Mouse (Mus musculus) left cerebral cortex, postnatal 10 days (tissue): Measurements from ENCODE around the gene Nxf2. TPM values are rescaled to one million over a fixed set of nuclear protein-coding genes. Genes with fewer than 3 reads are reported as not detected.
"Not testable (repeated sequence)": the region's sequence is repeated elsewhere in the genome, so short reads cannot be mapped to it uniquely, and the experiment has no call there.

ENCODE experiments used
- DNase-seq, 2 experiments: peaks; one replicate each; pipeline ENCODE4 v3.0.0; 2021 to 2022; ENCODE audit warnings: low spot score in 2 of 2, mixed read lengths in 1 of 2; ENCODE audit errors: extremely low spot score in 1 of 2
- intact Hi-C: fragments of 180-260 bp; cut with DNase I; formaldehyde crosslinking; loops from one replicate; pipeline ENCODE4 v1.15.1; 2025
- total RNA-seq, 2 experiments: library from RNA; stranded (reverse); gene quantifications; 2 replicates each; pipeline ENCODE4 v1.2.3; 2021

The Nxf2 gene
- under 1 TPM; 0.19 to 0.22 TPM for total RNA-seq

DNA sequence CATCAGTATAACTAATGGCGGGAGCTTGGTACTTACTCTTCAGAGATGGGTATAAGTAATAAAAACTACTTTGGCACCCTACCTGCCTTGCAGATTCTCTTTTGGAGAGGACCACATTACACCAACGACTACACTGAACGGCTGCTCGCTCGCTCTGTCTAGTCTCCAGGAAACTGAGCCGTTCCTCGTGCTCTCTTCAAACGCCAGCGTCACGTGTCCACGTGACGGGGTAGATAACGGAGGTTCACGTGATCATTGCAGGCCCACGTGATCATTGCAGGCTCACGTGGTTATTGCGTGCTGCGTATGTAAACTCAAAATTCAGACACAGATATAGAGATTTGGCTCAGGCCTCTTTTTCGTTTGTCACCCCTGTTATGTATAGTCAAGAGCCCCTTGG is at the start of gene Nxf2:
Nxf2 (minus strand) TSS at position 209 of the 400 bp plus-strand sequence.
- no peak for DNase-seq
- intact Hi-C loops = no loop called here

DNA sequence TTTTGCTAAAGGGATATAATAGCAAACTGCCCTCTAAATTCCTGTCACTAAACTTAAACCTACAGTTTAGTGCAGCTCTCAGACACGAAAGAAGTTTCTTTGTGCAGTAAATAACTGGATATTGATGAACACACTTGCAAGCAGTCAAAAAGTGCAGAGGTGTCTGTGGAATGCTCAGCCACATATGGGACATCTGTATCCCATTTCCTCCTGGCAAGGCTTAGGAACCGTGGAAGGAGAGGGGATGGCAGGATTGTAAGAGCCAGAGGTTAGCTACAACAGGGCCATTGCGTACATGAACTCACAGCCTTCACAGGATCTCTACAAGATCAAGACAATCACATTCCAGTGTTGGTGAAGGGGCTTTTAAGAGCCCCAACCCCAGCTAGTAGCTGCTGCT is 46.8 kb upstream of the Nxf2 start:
- intact Hi-C loops = no loop called here

DNA sequence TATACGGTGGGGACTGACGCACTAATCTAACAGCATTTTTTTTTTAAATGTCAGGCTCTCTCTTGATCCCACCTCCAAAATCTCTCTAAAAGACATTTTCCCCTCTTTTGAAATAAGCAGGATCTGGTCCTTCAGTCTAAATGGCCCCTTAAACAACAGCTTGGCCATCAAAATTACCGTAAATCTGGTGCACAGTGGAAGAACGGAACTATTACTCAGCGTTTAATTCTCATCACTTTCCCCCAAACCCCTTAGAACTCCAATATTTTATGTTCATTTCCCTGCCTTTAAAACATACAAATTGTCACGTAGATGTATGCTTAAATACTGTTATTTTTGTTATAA is 44.9 kb upstream of the Nxf2 start:
- DNase-seq = no peak
- intact Hi-C loops = no loop called here

More for the DNA sequence above, 46.8 kb upstream of the Nxf2 start:
- no peak for DNase-seq

DNA sequence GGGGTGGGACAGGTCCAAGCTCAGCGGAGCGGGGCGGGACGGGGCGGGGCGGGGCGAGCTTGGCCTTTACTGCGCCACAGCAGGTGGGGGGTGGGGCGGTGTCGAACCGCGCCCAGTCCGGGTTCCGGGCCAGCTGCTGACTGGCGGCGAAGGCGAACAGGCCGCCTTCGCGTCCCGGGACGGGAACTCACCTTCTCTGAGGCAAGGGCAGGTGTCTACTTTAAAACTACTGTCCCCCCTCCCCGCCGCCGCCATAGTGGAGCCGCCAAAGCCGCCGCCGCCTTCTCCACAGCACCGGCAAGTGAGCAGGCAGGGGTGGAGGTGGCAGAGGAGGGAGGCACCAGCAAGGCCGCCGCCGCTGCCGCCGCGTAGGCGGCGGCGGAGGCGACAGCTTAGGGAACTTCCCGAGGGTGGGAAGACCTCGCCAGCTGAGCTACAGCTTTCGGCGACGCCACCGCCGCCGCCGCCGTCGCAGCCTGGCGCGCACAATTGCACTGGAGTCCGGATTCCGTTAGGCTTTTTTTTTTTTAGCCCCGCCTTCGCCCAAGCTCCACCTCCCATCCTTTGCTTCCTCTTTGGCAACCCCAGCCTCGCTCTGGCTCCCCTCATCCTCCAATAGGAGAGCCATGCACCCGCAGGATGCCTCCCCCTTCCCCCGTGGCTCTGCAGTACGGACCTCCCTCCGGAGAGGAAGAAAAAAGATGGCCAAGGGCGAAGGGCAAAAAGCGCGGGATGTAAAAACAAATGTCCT is 44.3 kb upstream of the Nxf2 start, which contains the start of gene Zmat1:
Zmat1 (minus strand) TSS at position 490 of the 751 bp plus-strand sequence.
- intact Hi-C loops = no loop called here
- peak; percentile 86 to 93 for DNase-seq

DNA sequence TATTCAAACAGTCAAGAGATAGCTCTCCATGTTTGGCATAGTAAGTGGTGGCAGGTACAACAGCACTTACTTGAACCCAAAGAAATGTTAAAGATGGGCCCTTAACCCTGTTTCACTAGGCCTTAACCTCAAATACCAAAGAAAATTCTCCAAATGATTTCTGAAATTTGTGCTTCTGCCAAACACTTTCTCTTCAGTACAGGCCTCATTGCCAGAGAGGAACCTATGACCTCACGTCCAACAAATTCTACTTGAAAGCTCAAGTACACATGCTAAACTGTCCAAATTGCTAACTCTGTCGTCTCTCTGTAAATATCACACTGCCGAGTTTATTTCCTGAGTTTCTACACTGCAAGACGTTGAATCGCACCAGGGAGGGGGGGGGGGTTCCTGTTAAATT is 43.5 kb upstream of the Nxf2 start:
- intact Hi-C loops = no loop called here
- no peak for DNase-seq

DNA sequence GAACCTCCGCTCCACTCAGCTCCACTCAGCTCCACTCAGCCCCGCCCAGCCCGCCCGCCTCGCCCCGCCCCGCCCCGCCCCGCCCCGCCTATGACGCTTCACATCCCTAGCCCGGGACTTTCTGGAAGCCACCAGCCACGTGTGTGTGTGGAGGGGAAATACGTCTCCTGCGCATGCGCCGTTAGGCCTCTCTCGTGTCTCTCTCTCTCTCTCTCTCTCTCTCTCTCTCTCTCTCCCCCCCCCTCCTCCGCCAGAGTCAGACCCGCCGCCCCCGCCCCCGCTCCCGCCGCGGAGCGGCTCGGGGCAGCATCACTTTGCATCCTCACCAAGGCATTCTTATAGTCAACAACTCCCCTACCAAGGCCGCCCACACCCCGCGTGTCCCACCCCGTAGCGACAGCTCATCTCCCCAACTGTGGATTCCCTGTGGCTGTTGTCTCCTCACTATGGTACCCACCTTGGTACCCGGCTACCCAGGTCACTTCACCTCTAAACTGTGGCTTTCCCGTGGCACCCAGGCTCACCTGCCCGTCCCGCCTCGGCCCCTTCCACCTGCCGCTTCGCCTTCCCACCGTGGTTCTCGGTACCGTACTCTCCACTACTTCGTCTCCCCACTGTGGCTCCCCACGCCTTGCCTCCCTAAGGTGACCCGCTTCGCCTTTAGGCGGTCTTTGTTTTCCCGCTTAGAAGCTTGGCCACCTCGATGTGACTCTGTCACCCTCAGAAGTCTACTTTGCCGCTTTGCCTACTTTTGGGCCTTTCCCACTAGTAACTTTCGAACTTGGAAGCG is 1.1 kb downstream of the Nxf2 start:
- intact Hi-C loops = no loop called here
- peak; percentile 16 to 79 for DNase-seq

DNA sequence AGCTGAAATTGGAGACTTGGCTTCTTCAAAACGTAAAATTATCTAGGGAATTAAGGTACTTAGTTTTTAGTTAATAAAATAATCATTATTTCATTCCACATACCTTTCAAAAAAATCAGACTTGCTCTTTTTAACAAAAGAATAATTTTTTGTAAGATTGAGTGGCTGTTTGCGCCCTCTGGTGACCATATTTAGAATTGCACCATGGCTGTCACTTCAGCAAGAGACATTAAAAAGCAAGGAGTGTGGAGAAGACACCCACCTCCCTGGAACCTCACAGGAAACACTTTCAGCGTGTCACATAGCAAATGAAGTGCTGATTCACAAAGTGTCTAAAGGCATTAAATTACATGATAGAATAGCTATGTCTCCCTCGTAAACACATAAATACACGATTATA is 34.2 kb downstream of the Nxf2 start:
- peak in 1 of 2 experiments; percentile 31 for DNase-seq
- intact Hi-C loops = no loop called here

DNA sequence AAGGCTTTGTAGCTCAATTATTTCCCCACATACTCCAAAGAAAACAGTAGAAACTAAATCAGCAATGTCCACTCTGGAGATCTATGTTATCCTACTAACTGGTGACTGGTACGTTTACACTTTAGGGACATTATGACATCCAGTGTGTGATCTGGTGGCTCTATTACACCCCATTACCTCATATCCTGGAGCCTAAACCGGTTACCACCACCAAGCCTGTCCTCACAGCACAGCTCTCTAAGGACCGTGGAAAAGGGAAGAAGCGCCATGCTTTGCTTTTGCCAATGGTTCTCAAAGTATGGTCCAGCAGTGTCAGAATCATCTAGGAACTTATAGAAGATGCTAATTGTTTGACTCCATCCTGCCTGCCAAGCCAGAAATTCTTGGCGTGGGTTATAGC is 34.6 kb downstream of the Nxf2 start:
- no peak for DNase-seq
- intact Hi-C loops = no loop called here

DNA sequence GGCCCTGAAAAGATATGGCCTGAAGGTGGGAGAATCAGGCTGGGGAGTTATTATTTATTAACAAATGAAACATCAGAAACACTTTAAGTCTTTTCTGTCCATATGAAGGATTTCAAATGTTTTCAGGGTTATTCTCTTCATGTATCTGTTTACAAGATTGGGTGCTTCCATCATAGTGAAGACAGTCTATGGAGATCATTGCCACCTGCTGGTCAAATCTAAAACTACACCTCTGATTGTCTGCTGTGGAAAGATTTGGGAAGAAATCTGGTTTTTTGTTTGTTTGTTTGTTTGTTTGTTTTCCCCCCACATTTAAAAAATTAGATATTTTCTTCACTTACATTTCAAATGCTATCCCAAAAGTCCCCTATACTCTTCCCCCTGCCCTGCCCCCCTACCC is 39.5 kb downstream of the Nxf2 start:
- intact Hi-C loops = no loop called here
- peak in 1 of 2 experiments; percentile 22 for DNase-seq

DNA sequence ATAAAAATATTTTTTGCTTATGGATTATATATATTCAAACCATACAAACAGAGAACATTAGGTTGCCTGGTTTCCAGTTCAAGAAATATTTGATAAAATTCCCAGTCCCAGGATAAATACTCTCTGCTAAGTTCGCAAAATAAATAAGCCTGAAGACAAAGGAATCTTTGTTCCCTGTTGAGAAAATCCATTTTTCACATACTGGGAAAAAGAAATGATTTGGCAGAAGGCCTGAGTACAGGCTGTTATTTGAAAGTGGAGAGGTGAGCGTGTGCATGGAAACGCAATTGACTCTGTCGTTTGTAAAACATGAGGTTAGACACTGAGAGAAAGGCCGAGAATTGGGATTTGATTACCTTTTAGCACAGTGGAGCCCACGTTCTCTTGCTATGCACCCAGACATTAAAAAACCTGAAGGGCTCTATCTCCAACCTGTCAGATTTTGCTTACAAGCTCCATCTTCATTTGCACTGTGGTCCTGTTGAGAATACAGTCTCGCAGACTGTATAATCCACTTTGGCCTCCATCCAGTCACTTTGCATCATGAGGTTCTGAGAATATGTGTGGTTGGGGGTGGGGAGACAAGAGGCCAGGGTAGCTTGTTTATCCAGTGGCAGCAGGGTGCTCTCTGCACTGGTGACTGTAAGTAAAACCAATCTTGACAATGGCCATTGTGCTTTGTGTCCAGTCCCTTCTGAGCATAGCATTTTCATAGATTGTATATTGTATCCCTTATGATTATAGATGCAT is 40.7 kb downstream of the Nxf2 start:
- peak in 1 of 2 experiments; percentile 10 for DNase-seq
- intact Hi-C loops = no loop called here

DNA sequence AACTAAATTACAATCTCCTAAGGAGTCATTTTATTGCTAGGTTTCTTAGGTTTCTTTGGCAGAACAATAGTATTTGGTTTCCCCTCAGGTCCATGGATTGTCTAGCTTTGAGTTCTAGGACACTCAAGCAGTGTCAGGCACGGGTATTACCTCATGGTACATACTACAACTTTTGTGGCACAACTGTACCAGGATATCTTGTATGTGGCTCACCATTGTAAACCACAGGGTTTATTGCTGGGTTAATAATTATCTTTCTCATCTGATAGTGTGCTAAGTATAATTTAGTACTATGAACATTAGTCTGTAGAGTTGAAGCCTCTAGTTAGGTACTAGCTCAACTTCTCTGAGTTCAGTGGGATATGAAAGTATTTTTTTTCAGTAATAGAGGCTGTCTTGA is 45.3 kb downstream of the Nxf2 start:
- DNase-seq = no peak

DNA sequence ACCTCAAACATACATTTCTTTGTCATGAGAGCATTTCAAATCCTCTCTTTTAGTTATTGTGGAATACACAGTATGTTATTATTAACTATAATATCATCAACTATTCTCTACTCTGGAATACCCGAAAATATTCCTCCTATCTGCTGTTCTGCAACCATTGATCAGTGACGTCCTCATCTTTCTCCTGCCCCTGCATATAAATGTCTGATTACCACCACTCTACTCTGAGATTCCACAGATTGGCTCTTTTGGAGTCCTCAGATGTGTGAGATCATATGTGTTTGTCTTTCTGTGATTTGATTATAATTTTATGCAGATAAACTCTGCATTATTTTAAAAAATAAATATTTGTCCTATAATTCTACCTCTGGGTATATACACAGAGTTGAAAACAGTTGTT is 48.8 kb downstream of the Nxf2 start:
- intact Hi-C loops = loop anchor here (10.0 kb wide), 1 partner anchor 311 kb away; the partner anchor contains the start of genes Gla and Hnrnph2

More for the DNA sequence above, 45.3 kb downstream of the Nxf2 start:
- intact Hi-C loops = loop anchor here (10.0 kb wide), 1 partner anchor 314 kb away; the partner anchor contains the start of genes Gla and Hnrnph2

DNA sequence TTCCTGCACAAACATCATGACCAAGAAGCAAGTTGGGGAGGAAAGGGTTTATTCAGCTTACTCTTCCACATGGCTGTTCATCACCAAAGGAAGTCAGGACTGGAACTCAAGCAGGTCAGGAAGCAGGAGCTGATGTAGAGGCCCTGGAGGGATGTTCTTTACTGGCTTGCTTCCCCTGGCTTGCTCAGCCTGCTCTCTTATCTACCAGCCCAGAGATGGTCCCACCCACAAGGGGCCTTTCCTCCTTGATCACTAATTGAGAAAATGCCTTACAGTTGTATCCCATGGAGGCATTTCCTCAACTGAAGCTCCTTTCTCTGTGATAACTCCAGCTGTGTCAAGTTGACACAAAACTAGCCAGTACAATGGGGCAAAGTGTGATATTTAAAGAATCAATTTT is 49.2 kb downstream of the Nxf2 start:
- intact Hi-C loops = loop anchor here (10.0 kb wide), 1 partner anchor 311 kb away; the partner anchor contains the start of genes Gla and Hnrnph2

More for the DNA sequence above, 48.8 kb downstream of the Nxf2 start:
- DNase-seq = no peak

DNA sequence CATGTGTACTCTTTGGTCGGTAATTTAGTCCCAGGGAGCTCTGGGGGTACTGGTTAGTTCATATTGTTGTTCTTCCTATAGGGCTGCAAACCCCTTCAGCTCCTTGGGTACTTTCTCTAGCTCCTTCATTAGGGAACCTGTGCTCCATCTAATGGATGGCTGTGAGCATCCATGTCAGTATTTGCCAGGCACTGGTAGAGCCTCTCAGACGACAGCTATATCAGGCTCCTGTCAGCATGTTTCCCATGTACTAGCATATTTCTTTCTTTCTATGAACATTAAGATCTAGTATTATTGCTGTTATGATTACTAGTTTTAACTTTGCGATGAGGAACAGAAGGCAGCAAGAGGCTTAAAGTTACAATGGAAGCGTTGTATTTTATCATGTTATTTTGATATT is 49.7 kb downstream of the Nxf2 start:
- intact Hi-C loops = loop anchor here (10.0 kb wide), 1 partner anchor 310 kb away; the partner anchor contains the start of genes Gla and Hnrnph2
- no peak for DNase-seq

More for the DNA sequence above, 49.2 kb downstream of the Nxf2 start:
- not testable (repeated sequence) for DNase-seq

DNA sequence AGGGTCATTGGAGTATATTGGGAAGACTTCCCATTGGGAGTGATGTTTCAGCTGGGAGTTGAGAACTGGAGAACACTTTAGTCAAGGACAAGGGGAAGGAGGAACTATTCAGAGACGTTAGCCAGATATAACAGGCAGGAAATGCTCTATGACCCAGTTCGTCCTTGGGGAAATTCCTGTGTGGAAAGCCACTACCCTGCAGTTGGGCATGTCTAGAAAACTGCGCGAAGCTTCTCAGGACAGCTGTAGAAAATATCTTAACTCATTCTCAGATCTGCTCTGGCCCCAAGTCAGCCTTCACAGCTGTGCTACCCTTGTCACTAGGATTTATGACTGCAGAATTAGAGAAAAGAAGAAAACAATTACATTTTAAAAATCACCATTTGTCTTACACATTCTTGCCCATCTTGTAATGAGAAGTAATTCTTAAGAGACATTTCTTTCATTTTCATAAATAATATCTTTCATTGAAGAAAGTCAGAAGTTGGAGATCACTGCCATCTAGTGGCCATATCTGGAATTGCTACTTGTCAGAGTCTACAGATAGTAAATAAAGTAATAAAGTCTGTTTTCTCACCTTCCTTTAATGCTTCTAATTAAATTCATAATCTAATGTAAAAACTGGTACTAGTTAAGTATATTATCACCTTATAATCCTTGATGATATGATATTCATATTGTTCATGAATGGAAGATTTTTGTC is 51.2 kb downstream of the Nxf2 start:
- DNase-seq = peak in 1 of 2 experiments; percentile 15

DNA sequence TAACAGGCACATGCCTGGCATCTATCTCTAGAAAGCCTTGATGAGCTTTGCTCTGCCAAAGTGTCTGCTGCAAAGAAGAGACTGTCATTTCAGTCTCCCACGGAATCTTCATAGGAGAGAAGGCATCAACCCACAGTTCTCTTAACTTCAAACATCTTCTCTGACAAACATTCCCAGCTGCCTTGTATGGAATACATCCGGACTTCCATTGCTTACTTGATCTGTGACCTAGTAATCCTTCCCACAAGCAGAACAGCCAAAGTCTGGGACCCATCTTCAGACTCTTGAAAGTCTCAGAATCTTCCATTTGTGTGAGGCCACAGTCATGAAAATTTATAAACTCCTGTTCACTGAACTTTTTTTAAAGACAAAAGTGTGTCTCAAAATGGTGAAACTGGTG is 51.7 kb downstream of the Nxf2 start:
- intact Hi-C loops = loop anchor here (10.0 kb wide), 1 partner anchor 308 kb away; the partner anchor contains the start of genes Gla and Hnrnph2
- DNase-seq = no peak

More for the DNA sequence above, 51.2 kb downstream of the Nxf2 start:
- intact Hi-C loops = loop anchor here (10.0 kb wide), 1 partner anchor 309 kb away; the partner anchor contains the start of genes Gla and Hnrnph2

DNA sequence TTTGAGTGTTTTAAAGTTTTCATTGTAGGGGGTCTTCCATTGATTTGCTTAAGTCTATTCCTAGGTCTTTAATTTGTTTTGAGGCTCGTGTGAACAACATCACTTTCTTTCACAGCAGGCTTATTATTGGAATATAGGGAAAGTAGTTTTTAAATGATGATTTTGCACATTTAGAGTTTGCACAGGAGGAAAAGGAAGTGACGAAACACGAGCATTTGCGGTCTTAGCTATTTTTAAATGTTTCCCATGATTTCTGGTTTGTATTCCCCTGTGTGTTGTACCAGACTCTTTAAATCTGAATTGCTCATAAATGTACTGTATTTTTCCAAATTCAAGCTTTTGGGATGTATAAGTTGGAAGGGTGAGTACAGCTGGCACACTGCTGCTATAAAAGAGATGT is 54.2 kb downstream of the Nxf2 start:
- no peak for DNase-seq
- intact Hi-C loops = loop anchor here (2.0 to 10.0 kb wide), 2 partner anchors 160 to 306 kb away; partner anchors contain the start of genes Armcx6, Gla and Hnrnph2
